In the genomic region with DNA sequence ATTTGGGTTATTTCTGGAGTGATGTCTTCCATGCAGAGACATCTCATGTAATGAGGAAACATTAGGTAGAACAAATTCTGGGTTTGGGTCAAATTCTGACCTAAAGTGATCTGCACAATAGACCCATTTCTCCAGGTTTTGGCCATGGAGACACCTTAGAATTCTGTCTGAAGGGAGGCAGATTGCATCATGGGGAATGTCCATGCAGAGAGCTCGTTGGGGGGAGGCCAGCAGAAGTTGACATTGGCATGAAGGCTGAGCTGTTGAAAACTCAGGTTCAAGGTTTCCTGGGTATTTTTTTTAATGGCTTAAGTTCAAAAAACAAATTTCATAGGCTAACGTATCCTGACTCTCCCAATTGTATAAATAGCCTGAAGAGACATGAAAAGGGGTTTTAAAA, we compare ENCODE assay signal across 13 mouse cellular contexts.
"Had no signal": no experiment of that assay in that cellular context is flagged by ENCODE, and none has a peak within 500 bp of the region (broad histone marks: within the 10 kb centered on the region; RNA-seq: fewer than 3 reads in every experiment).

No protein-coding gene starts in this region.

- ATAC-seq: lung, postnatal 0 days; midbrain, embryonic 13.5 days had no signal

- H3K4me3 ChIP-seq: left cerebral cortex, adult 2 months; limb, embryonic 12.5 days; liver, embryonic 15.5 days; midbrain, embryonic 13.5 days; stomach, embryonic 15.5 days had no signal

- H3K27me3 ChIP-seq: limb, embryonic 12.5 days; liver, embryonic 15.5 days; midbrain, embryonic 13.5 days; stomach, embryonic 15.5 days had no signal

- H3K9ac ChIP-seq: limb, embryonic 12.5 days; liver, embryonic 15.5 days; midbrain, embryonic 13.5 days; stomach, embryonic 15.5 days had no signal

- DNase-seq: kidney, postnatal 36 days; liver; lung, adult 2 months; lung, postnatal 36 days; right cerebral cortex, postnatal 14 days; thymus, adult 2 months; thymus, postnatal 36 days had no signal

- H3K9me3 ChIP-seq: liver, embryonic 15.5 days; midbrain, embryonic 13.5 days; stomach, embryonic 15.5 days had no signal

- H3K4me2 ChIP-seq: limb, embryonic 12.5 days; liver, embryonic 15.5 days; midbrain, embryonic 13.5 days; stomach, embryonic 15.5 days had no signal

- H3K36me3 ChIP-seq: limb, embryonic 12.5 days; liver, embryonic 15.5 days; midbrain, embryonic 13.5 days; stomach, embryonic 15.5 days had no signal

- H3K27ac ChIP-seq: limb, embryonic 12.5 days; liver, embryonic 15.5 days; midbrain, embryonic 13.5 days; stomach, embryonic 15.5 days had no signal

- H3K4me1 ChIP-seq: limb, embryonic 12.5 days; liver, embryonic 15.5 days; midbrain, embryonic 13.5 days had no signal
